In genomic region chr7:110221051-110221585, GRCm38 (mm10) we compare ENCODE assay signal across 8 mouse cellular contexts. TPM values are rescaled to one million over a fixed set of nuclear protein-coding genes. Genes with fewer than 3 reads are reported as not detected.
A peak's percentile ranks its signal among the peaks of the same experiment; 100 is the strongest.
DNase-seq lines count a peak whose midpoint lies in the region; ATAC-seq and TF ChIP-seq lines count a peak whose summit lies in the region.

No protein-coding gene starts in this region.

- ATAC-seq in heart, embryonic 14.5 days (ENCODE audit: insufficient number of reproducible peaks, insufficient read depth, low FRiP score, low read depth), result peak; percentile 4; the same call in 1 of the 2 replicates
- peak; percentile 24; the same call in 1 of the 2 replicates for ATAC-seq in forebrain, embryonic 16.5 days
- ATAC-seq in liver, embryonic 13.5 days (ENCODE audit: low read depth), result peak; percentile 42

- peaks cover 0 to 5% of the 10 kb centered on the region in 2 experiments; a peak in 2 of 4 replicates for H3K4me1 ChIP-seq in heart, embryonic 14.5 days (ENCODE audit: control insufficient read depth in 2 of 2, insufficient read depth in 2 of 2, low read length in 2 of 2)
- peaks cover 9% of the 10 kb centered on the region; the same call in 1 of the 2 replicates for H3K4me1 ChIP-seq in forebrain, embryonic 16.5 days (replicated peaks; ENCODE audit: control insufficient read depth, insufficient read depth, low read length)
- peaks cover 29% of the 10 kb centered on the region for H3K4me1 ChIP-seq in liver, embryonic 13.5 days (replicated peaks)
- H3K4me1 ChIP-seq in olfactory bulb, adult 2 months (ENCODE audit: control insufficient read depth, insufficient read depth, low read length), result peaks cover 4% of the 10 kb centered on the region; the same call in 1 of the 2 replicates

- TF ChIP-seq POLR2A in olfactory bulb, adult 2 months (IDR thresholded peaks at IDR 0.05; ENCODE audit: insufficient read depth, low read depth, low read length), result no peak

- TF ChIP-seq CTCF in olfactory bulb, adult 2 months (IDR thresholded peaks at IDR 0.05; ENCODE audit: insufficient read depth, low read depth, low read length), result no peak

- H3K36me3 ChIP-seq in heart, embryonic 14.5 days (ENCODE audit: control insufficient read depth, insufficient read depth, low read length), result no peaks in the 10 kb centered on the region
- no peaks in the 10 kb centered on the region for H3K36me3 ChIP-seq in forebrain, embryonic 16.5 days (ENCODE audit: control insufficient read depth, insufficient read depth)
- H3K36me3 ChIP-seq in liver, embryonic 13.5 days, result no peaks in the 10 kb centered on the region

- H3K27ac ChIP-seq in heart, embryonic 14.5 days (replicated peaks in 1 of 2; ENCODE audit: control insufficient read depth in 1 of 2, insufficient read depth in 1 of 2, low read depth in 2 of 2, low read length in 2 of 2), result peak overlapping the region; percentile 40 to 96; a peak in 3 of 4 replicates
- H3K27ac ChIP-seq in forebrain, embryonic 16.5 days (ENCODE audit: low read length), result no peak overlapping the region
- peak overlapping the region; percentile 35; the same call in 1 of the 2 replicates for H3K27ac ChIP-seq in liver, embryonic 13.5 days
- H3K27ac ChIP-seq in olfactory bulb, adult 2 months (ENCODE audit: insufficient read depth, low read depth, low read length), result no peak overlapping the region

- DNase-seq in heart, postnatal 14 days, result no peak
- peak; percentile 41 for DNase-seq in MEL-GATA-1-ER (ENCODE audit: extremely low read depth, low read depth)
- DNase-seq in liver, embryonic 13.5 days, result no peak
- no peak for DNase-seq in right cerebral cortex, postnatal 14 days
- DNase-seq in thymus, postnatal 25 days, result no peak

- intact Hi-C loops in heart, postnatal 14 days (cut with DNase I), result loop anchor here (1.0 to 2.0 kb wide), 2 partner anchors 44 to 56 kb away; no protein-coding TSS in a partner anchor

- 15% methylated on average over 8 of the region's 8 CpGs for WGBS in heart, embryonic 14.5 days
- 23% methylated on average over 8 of the region's 8 CpGs for WGBS in forebrain, embryonic 16.5 days
- 19% methylated on average over 8 of the region's 8 CpGs for WGBS in liver, embryonic 13.5 days (ENCODE audit: insufficient replicate concordance)
- 33% methylated on average over 8 of the region's 8 CpGs for WGBS in olfactory bulb, adult 2 months

- H3K4me3 ChIP-seq in heart, embryonic 14.5 days (ENCODE audit: control insufficient read depth in 1 of 2, insufficient read depth in 1 of 2, low read depth in 1 of 2, low read length in 2 of 2), result peak overlapping the region; percentile 68 to 81
- peak overlapping the region; percentile 82 for H3K4me3 ChIP-seq in forebrain, embryonic 16.5 days (replicated peaks; ENCODE audit: low read length)
- peak overlapping the region; percentile 85 for H3K4me3 ChIP-seq in liver, embryonic 13.5 days (replicated peaks)
- H3K4me3 ChIP-seq in olfactory bulb, adult 2 months (ENCODE audit: insufficient read depth, low read depth, low read length), result peak overlapping the region; percentile 70

- H3K27me3 ChIP-seq in heart, embryonic 14.5 days (ENCODE audit: control insufficient read depth, insufficient read depth, low read length), result no peaks in the 10 kb centered on the region
- no peaks in the 10 kb centered on the region for H3K27me3 ChIP-seq in forebrain, embryonic 16.5 days (replicated peaks; ENCODE audit: control insufficient read depth, insufficient read depth, low read length)
- no peaks in the 10 kb centered on the region for H3K27me3 ChIP-seq in liver, embryonic 13.5 days

- no peaks in the 10 kb centered on the region for H3K9me3 ChIP-seq in heart, embryonic 14.5 days (ENCODE audit: control insufficient read depth, low read length)
- H3K9me3 ChIP-seq in forebrain, embryonic 16.5 days (ENCODE audit: control insufficient read depth, low read length), result no peaks in the 10 kb centered on the region
- H3K9me3 ChIP-seq in liver, embryonic 13.5 days (replicated peaks), result no peaks in the 10 kb centered on the region

- H3K9ac ChIP-seq in heart, embryonic 14.5 days (ENCODE audit: low read length), result peak overlapping the region; percentile 90
- H3K9ac ChIP-seq in forebrain, embryonic 16.5 days (replicated peaks; ENCODE audit: low read depth, low read length), result peak overlapping the region; percentile 75
- H3K9ac ChIP-seq in liver, embryonic 13.5 days, result peak overlapping the region; percentile 91

- peak overlapping the region; percentile 82 for H3K4me2 ChIP-seq in heart, embryonic 14.5 days (ENCODE audit: low read length)
- H3K4me2 ChIP-seq in forebrain, embryonic 16.5 days (ENCODE audit: low read length), result peak overlapping the region; percentile 95
- H3K4me2 ChIP-seq in liver, embryonic 13.5 days, result peak overlapping the region; percentile 83

RNA-seq across cellular contexts. Expression of gene Swap70, which starts 0.4 kb away (rescaled TPM):
- polyA plus RNA-seq in heart, embryonic 14.5 days (2014; fragmentation: Nextera tagmentation; extraction: Ambion mirVana), result 17.8 and 19.0 TPM in 2 replicates
- 10 to 100 TPM; 16.0 to 17.3 TPM for total RNA-seq in heart, postnatal 14 days (2021)
- 11.7 and 13.2 TPM in 2 replicates for polyA plus RNA-seq in forebrain, embryonic 16.5 days (2015; fragmentation: Nextera tagmentation; extraction: Ambion mirVana)
- polyA plus RNA-seq in liver, embryonic 13.5 days (2015; fragmentation: Nextera tagmentation; extraction: Ambion mirVana), result 10.2 and 12.9 TPM in 2 replicates
- not detected in 2 replicates for polyA plus RNA-seq in olfactory bulb, adult 2 months (2012; ENCODE audit: insufficient read depth, insufficient read length, low replicate concordance, missing spikeins)

Comparison
In these comparisons a context has a peak if more than half of its experiments do, and no peak if none do; other contexts are left out.
1. H3K27ac ChIP-seq: peak in heart, embryonic 14.5 days (2 of 2) and liver, embryonic 13.5 days (single experiment); none in forebrain, embryonic 16.5 days (single experiment) and olfactory bulb, adult 2 months (single experiment).
2. RNA of gene Swap70, which starts 0.4 kb away (polyA plus RNA-seq): 17.8 to 19.0 TPM in heart, embryonic 14.5 days, 11.7 to 13.2 TPM in forebrain, embryonic 16.5 days and 10.2 to 12.9 TPM in liver, embryonic 13.5 days; not detected in olfactory bulb, adult 2 months; every median in the first group is over 10 times any median in the second.
3. Peak in every context shown above with its lines, with median percentiles within 50 percentile points of each other: ATAC-seq, H3K4me2 ChIP-seq, H3K4me3 ChIP-seq and H3K9ac ChIP-seq.